Mouse (Mus musculus): ENCODE results near the gene Atp6v1e1. TPM values are rescaled to one million over a fixed set of nuclear protein-coding genes. Genes with fewer than 3 reads are reported as not detected.

Gene Atp6v1e1
- polyA plus RNA-seq (2014; fragmentation: Illumina TruSeq; extraction: RNeasy Lipid Tissue Mini Kit (QIAGEN cat#74804)) = 369 TPM

GRCm38 (mm10) chr6:120822307-120822928 is at the start of gene Atp6v1e1:
Gene Atp6v1e1 (minus strand): TSS chr6:120822793.

GRCm38 (mm10) chr6:120835474-120836374 is 13.1 kb upstream of the Atp6v1e1 start, which contains the start of gene Bcl2l13:
Gene Bcl2l13 (plus strand): TSS chr6:120836212.

GRCm38 (mm10) chr6:120773149-120773628 is 49.4 kb downstream of the Atp6v1e1 start, which contains the start of gene Slc25a18:
Gene Slc25a18 (plus strand): TSS chr6:120773578.

Other genes with a start within 250 kb of the Atp6v1e1 start
- 5.7 TPM for gene Cecr2, start 156.4 kb downstream of the Atp6v1e1 start, polyA plus RNA-seq (2014; fragmentation: Illumina TruSeq; extraction: RNeasy Lipid Tissue Mini Kit (QIAGEN cat#74804))
- 1.6 TPM for gene Slc25a18, start 49.2 kb downstream of the Atp6v1e1 start, polyA plus RNA-seq (2014; fragmentation: Illumina TruSeq; extraction: RNeasy Lipid Tissue Mini Kit (QIAGEN cat#74804))
- gene Bcl2l13, start 13.4 kb upstream of the Atp6v1e1 start, polyA plus RNA-seq (2014; fragmentation: Illumina TruSeq; extraction: RNeasy Lipid Tissue Mini Kit (QIAGEN cat#74804)) = 18.3 TPM
- gene Bid, start 94.1 kb upstream of the Atp6v1e1 start, polyA plus RNA-seq (2014; fragmentation: Illumina TruSeq; extraction: RNeasy Lipid Tissue Mini Kit (QIAGEN cat#74804)) = 5.7 TPM

All from ovary, adult 10 weeks (tissue).